Mouse (Mus musculus) megakaryocyte, embryonic 14.5 days (primary cell): ENCODE measurements around the gene Aanat. TPM values are rescaled to one million over a fixed set of nuclear protein-coding genes. Genes with fewer than 3 reads are reported as not detected.

ENCODE experiments used
- H3K27me3 ChIP-seq: replicated peaks from 2 replicates; pipeline ENCODE3; 2012; ENCODE audit warnings: inconsistent platforms
- H3K36me3 ChIP-seq: replicated peaks from 2 replicates; pipeline ENCODE3; 2012; ENCODE audit warnings: low read length, inconsistent platforms, mixed read lengths
- H3K4me1 ChIP-seq: 2 replicates; pipeline ENCODE4 v1.6.1; 2012; ENCODE audit warnings: inconsistent platforms
- H3K4me3 ChIP-seq: replicated peaks from 2 replicates; pipeline ENCODE3; 2012; ENCODE audit warnings: moderate library complexity, mild to moderate bottlenecking, inconsistent platforms
- H3K9me3 ChIP-seq: 2 replicates; pipeline ENCODE4 v1.6.1; 2012; ENCODE audit warnings: inconsistent platforms
- FLI1 ChIP-seq: IDR thresholded peaks from 2 replicates; pipeline ENCODE4 v1.6.1; 2012; ENCODE audit warnings: low read length, inconsistent platforms, mixed read lengths
- GATA1 ChIP-seq: IDR thresholded peaks from 3 replicates; pipeline ENCODE4 v1.6.1; 2012; ENCODE audit warnings: mixed read lengths, low read length, inconsistent platforms, borderline replicate concordance
- polyA plus RNA-seq: library from polyadenylated mRNA; stranded (reverse); fragments of >175 nt; gene quantifications from 2 replicates; pipeline ENCODE4 v1.2.3, GENCODE M21; 2012; ENCODE audit warnings: low replicate concordance; ENCODE audit not compliant: insufficient read depth

Gene Aanat
- polyA plus RNA-seq, 1 experiment, result 0.21 TPM

DNA sequence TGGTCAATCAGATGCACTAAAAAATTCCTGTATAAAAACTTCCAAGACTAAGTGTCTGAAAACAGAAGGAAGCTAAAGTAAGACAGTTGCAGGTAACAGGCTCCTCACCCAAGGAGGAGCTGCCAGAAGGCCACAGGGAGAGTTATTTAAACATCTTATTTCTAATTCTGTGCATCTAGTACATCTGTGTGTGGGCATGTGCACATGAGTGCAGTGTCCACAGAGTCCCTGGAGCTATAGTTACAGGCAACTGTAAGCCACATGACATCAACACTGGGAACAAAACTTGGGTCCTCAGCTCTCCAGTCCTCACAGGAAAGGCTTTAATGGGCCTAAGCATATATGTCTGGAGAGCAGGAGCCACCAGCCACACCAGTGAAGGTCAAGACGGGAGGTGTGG, 34.0 kb upstream of the Aanat start:
- Histone ChIP-seq H3K4me1 (peaks cover 97% of the 10 kb centered on the region), H3K4me3 (no peak overlapping the region), H3K9me3 (no peaks in the 10 kb centered on the region), H3K36me3 (peaks cover 69% of the 10 kb centered on the region), H3K27me3 (peaks cover 5% of the 10 kb centered on the region)
- TF ChIP-seq GATA1 (no peak), FLI1 (no peak)

DNA sequence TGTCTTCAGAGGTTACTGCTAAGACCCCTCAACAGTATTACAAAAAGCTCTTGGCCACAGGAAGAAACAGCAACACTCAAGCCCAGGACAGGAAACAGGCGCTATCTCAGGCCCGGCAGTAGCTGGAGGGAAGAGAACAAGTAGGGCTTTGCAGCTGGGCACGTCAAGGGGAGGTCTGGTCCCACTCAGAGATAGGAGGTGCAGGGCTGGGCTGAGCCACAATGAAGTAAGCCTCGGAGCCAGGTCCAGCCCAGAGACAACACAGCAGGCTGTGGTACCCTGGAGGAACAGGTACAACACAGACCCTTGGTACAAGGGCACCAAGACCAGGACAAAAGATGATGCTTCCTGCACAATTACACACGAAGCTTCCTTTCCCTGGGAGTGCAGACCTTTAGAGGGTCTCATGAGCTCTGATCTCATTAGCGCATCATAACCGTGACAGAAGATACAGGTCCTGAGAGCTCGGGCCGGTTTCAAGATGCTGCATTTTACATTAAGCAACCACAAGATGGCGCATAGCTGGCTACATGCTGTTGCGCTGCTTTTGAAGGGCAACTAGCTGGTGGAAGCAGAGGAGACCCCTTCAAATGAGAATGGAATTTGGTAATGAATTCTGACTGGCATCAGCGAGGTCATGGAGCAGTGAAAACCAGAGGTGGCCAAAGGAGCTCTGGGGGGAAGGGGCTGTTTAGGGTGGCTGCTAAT, 31.9 kb upstream of the Aanat start:
- Histone ChIP-seq H3K9me3 (no peaks in the 10 kb centered on the region), H3K4me3 (peak overlapping the region; percentile 79), H3K27me3 (peaks cover 7% of the 10 kb centered on the region), H3K4me1 (peaks cover 94% of the 10 kb centered on the region), H3K36me3 (peaks cover 56% of the 10 kb centered on the region)
- no peak for TF ChIP-seq FLI1
- TF ChIP-seq GATA1, result no peak

DNA sequence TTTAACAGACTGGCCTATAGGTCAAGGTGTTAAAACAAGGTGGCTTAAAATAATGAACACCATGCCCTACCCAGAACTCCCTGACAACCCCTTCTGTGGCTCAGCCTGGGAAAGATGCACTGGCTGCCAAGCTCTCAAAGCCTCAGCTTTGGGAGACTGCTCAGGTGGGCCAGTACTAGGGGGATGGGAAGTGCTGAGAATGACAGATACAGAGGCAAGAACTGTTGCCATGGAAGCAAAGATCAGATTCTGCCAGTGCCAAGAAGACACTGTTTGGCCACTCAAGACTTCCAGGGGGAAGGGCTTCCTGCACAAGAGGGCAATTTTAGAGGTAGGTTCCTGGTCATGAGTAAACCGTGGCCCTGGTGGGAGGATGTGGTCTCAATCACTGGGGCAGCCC, 30.7 kb upstream of the Aanat start:
- peak overlapping the region; percentile 79 for H3K4me3 ChIP-seq
- no peaks in the 10 kb centered on the region for H3K9me3 ChIP-seq
- peaks cover 7% of the 10 kb centered on the region for H3K27me3 ChIP-seq
- H3K4me1 ChIP-seq, result peaks cover 90% of the 10 kb centered on the region
- no peak for TF ChIP-seq GATA1
- TF ChIP-seq FLI1, result no peak
- H3K36me3 ChIP-seq, result peaks cover 53% of the 10 kb centered on the region

DNA sequence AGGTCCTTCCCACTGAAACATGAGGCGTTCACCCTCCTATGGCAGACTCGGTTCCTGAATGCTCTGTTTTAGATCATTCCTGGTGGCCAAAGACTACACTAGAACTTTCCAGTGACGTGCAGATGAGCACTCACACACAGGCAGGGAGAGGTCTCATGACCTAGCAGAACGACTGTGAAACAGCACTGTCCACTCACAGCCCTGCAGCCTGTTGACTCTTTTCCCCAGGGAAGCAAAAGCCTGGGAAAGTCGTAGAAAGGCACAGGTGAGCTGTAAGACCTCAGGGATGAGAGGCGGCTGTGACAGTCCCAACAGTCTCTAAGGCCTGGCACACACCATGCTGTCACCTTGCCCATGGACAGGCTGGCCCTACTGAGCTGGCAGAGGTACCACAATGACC, 29.9 kb upstream of the Aanat start:
- Histone ChIP-seq H3K4me3 (peak overlapping the region; percentile 79), H3K27me3 (peaks cover 7% of the 10 kb centered on the region), H3K4me1 (peaks cover 90% of the 10 kb centered on the region), H3K9me3 (no peaks in the 10 kb centered on the region), H3K36me3 (peaks cover 53% of the 10 kb centered on the region)
- TF ChIP-seq FLI1 (no peak), GATA1 (no peak)

DNA sequence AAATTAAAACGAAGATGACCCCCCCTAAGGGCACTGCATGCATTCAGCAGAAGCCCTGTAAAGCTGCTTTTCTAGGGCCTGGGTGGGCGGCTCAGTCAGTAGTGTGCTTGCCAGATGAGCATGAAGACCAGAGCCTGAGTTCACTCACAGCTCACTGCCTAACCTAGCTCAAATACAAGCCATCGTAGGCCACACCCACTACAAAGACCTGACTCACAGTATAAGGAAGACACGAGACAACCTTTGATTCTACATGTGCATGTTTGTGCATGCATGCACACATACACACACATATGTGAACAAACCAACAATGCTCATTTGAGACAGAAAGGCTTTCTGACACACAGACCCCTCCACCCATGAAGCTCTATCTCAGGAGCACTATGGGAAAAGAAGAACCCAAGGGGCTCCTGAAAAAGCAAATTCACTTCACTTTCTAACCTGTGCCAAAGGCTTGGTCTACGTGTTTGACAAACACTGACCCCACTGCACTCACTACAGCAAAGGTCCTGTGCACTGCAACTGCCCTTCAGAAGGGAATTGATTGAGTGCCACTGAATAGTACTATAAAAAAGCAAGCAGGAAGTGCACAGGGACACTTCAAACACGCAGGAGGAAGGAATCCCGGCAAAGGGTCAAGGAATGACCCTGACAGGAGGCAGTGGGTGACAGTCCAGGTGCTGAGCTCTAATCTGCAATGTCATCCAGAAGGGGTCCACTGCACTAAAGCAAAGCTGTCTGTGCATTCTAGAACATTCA, 20.8 kb upstream of the Aanat start:
- Histone ChIP-seq H3K4me3 (peak overlapping the region; percentile 8), H3K27me3 (peaks cover 9% of the 10 kb centered on the region), H3K9me3 (no peaks in the 10 kb centered on the region), H3K4me1 (peaks cover 86% of the 10 kb centered on the region), H3K36me3 (peaks cover 71% of the 10 kb centered on the region)
- TF ChIP-seq FLI1, result no peak
- no peak for TF ChIP-seq GATA1

DNA sequence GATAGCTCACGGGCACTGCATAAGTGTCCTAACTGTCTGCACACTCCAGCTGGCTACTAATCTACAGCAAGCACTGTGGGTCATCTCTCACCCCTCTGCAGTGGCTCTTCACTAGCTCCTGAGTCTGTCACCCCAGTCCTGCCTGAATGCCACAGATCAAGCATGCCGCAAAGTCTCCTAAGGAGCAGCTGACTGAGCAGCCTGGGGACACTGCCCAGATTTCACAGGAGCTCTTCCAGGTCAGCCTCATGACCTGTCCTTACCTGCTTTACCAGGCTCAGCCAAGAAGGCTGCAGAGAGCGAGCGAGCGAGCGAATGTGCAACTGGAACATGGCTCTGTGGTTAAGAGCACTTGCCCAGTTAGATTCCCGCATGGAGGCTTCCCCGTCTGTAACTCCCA, 18.7 kb upstream of the Aanat start:
- H3K4me1 ChIP-seq, result peaks cover 88% of the 10 kb centered on the region
- H3K36me3 ChIP-seq, result peaks cover 76% of the 10 kb centered on the region

DNA sequence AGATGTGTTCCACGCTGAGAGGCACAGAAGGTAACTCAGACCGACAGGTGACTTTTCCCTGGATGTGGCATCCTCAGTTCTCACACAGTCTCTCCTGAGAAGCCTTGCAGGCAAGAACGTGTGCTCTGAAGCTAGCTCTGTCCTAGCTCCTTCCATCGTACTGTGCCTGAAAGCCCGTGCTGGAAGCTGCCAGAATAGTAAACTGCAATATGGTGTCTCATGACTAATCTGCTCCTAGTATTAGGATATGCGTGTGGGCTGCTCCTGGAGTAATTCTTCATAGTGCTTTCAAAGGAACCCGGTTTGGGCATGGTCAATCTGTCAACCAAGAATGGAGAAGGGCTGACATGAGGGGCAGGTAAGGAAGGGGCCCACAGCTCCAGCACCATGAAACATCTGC, 15.4 kb upstream of the Aanat start:
- Histone ChIP-seq H3K27me3 (peaks cover 15% of the 10 kb centered on the region), H3K4me1 (peaks cover 94% of the 10 kb centered on the region), H3K4me3 (peak overlapping the region; percentile 85), H3K9me3 (no peaks in the 10 kb centered on the region), H3K36me3 (peaks cover 67% of the 10 kb centered on the region)
- TF ChIP-seq GATA1 (no peak), FLI1 (no peak)

More for the DNA sequence above, 18.7 kb upstream of the Aanat start:
- no peaks in the 10 kb centered on the region for H3K9me3 ChIP-seq
- peak overlapping the region; percentile 20 for H3K4me3 ChIP-seq
- TF ChIP-seq FLI1, result no peak
- TF ChIP-seq GATA1, result no peak
- peaks cover 9% of the 10 kb centered on the region for H3K27me3 ChIP-seq

DNA sequence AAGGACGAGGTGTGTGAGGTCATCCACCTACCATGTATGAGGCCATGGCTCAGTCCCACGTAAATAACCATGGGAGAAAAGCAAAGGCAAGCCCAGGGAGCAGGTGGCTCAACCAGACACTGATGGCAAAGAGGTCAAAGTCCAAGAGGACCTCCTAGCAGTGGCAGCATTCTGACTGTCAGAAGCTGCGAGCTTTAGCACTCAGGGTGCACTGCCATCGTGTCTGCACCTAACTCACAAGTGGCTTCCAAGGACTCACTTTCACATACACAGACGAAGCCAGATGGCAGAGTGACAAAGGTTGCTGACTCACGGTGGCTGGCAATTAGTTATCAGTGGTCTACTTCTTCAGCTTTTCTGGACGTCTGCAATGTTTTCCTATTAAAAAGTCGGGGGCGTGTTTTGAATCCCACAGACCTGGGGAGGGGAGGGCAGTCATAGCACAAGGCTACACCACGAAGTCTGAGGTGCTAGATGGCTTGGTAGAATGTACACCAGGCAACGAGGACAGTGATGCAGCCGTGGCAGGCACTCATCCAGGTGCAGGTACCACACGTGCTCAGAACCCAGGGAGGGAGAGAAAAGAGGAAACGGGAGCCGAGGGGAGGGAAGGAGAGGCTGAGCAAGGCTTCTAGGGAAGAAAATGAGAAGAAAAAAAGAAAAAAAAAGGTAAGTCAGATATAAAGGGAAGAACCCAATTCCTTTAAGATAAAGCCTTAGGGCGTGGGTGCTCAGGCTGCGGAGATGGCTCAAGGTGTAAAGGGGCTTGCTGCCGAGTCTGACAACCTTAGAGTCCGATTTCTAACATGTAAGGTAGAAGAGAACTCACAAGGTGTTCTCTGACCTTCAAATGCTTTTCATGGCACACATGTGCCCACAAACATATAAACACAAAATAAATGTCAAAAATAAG, 14.2 kb upstream of the Aanat start:
- no peaks in the 10 kb centered on the region for H3K9me3 ChIP-seq
- peaks cover 73% of the 10 kb centered on the region for H3K36me3 ChIP-seq
- peaks cover 97% of the 10 kb centered on the region for H3K4me1 ChIP-seq
- peaks cover 20% of the 10 kb centered on the region for H3K27me3 ChIP-seq
- H3K4me3 ChIP-seq, result peak overlapping the region; percentile 85
- TF ChIP-seq FLI1 (no peak), GATA1 (no peak)

DNA sequence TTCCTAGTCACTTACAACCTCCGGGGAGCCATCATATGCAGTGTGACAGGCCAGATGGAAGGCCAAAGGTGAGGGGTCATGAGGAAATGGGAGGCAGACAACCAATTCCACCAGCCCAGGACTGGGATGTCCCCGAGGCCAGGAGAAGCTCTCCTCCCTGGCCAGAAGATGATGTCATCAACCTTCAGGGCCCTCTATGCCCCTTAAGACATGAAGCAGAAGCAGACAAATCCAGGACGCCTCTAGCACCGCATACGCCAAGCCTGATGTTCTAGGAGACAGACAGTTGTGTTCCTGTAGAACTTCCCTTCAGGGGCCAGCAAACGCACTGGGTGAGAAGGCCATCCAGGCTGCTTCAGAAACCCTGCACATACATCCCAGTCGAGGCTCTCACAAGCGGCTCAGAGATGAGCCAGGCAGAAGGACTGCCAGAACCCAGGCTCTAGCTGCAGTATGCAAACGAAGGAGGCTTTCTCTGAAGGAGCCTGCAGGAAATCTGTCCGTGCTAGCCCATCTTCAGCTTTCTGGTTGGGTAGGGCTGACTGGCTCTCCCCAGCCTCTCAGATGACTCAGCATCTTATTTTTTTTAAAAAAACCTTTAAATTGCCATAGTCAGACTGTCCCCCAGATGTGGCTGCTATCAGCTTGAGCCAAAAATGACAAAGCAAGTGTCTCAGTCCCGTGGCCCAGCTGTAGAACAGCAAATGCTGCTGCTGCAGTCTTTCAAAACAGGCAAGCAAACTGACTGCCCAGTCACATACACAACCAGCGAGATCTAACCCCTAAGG, 13.3 kb upstream of the Aanat start:
- Histone ChIP-seq H3K36me3 (peaks cover 70% of the 10 kb centered on the region), H3K4me3 (peak overlapping the region; percentile 85), H3K9me3 (no peaks in the 10 kb centered on the region), H3K27me3 (peaks cover 14% of the 10 kb centered on the region), H3K4me1 (peaks cover 96% of the 10 kb centered on the region)
- TF ChIP-seq FLI1 (no peak), GATA1 (no peak)

DNA sequence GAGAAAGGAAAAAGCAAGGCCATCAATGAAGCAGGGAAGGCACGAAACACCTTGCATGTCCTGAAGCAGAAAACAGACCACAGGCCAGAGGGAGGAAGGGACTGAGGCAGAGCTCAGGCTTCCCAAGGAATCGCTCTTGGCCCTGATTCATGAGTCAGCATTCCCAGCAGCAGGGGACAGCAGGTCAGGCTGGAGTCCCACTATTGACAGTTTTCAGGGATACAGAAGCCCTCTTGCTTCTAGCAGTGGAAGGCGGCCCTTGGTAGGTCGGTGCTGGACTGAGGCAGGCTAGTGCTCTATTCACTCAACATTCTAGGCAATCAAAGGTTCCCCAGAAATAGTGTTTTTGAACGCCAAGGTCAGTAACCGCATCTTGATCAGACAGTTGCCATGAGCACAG, 11.7 kb upstream of the Aanat start:
- Histone ChIP-seq H3K4me1 (peaks cover 99% of the 10 kb centered on the region), H3K36me3 (peaks cover 81% of the 10 kb centered on the region), H3K4me3 (peak overlapping the region; percentile 66), H3K27me3 (peaks cover 21% of the 10 kb centered on the region), H3K9me3 (no peaks in the 10 kb centered on the region)
- no peak for TF ChIP-seq GATA1
